Mouse (Mus musculus) layer of hippocampus, adult 9-10 months (tissue): Measurements from ENCODE around the gene Cntnap4.

ENCODE experiments used
- DNase-seq: peaks from one replicate; pipeline ENCODE4 v3.0.0; 2022; ENCODE audit warnings: low spot score

Cntnap4 gene

DNA sequence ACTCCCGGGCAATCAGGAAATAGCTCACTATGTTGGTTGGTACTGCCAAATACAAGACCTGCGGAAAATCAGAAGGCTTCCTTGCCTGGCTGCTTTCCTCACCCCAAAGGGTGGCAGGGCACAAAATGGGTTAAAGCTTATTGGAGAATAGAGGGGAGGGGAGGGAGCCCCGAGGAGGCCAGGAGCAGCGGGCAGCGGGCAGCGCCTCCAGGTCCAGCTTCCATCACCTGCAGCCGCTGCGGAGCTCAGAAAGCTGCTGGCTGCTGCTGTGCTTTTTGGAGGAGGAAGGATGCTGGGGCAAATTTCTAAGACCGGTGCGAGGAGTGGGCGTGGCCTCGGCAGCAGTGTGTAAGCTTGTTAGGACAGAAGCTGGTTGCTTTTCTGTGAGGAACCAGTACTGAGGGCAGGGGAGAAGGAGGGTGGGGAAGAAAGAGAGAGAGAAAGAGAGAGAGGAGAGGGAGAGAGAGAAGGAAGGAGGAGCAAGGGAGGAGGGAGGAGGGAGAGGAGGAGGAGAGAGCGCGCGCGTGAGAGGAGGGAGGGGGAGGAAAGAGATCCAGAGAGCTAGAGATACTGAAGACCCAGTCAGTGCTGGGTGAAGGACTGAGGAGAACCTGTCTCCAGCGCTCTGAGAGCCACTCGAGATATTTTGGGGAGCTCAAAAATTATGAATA is at the start of gene Cntnap4:
Cntnap4 (plus strand) TSS at position 573 of the 671 bp plus-strand sequence.
- no peak for DNase-seq

DNA sequence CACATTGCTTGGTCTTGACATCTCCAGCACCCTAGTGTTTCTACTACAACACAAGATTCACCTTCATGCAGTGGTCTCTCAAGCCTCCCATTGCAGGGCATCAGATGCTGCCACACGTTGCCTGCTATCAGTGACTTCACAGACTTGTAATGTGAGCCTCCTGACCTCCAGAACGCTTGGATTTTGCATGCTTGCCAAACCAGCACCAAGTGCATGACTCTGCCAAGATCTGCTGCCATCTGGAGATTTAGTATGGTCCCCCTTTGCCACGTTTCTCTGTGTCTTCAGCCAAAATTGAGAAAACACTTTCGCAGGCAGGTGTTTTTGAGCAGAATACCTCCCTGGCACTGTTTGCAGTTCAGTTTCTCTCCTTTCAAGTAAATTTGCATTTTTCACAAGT is 12.5 kb upstream of the Cntnap4 start:
- DNase-seq = no peak

DNA sequence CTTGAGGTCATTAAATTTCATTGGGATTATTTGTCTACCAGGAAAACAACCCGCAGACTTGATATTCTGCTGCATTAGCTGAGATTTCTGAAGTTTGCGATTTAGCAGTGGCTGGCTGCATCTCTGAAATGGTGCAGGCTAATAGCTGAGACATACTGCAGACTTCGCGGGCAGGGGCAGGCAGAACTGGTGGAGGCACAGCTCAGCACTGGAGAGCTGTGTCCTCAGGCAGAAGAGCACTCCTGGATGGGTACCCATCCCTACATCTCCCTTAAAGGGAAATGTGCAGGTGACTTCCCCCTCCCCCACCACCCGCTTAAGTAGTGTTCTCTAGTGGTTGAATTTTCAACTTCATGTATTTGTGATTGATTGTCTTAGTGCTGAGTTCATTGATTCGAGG is 698 bp downstream of the Cntnap4 start:
- DNase-seq = no peak

DNA sequence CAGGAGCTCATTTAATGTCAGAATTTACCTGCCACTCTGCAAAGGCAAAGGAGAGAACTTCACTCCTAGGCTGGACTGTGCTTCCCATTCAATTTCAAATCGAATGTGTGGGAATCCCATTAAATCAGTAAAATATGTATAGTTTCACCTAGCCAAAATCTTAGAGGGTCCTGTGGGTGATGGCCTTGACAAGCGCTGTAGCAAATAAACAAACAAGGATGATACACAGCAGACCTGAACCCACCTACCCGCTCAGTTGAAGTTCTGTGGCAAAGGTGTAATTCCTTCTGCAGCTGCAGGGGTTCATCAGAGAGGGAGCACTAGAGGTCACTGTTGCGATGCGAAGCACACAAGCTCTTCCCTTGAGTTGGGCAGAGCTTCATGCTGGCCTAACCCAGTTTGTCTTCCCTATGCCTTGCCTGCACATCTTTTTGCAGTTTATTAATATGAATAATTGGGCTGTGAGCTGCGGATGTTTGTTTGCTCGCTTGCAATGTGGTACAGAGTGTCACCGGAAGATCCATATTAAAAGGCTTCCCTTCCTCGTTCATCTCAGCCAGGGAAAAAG is 1.6 kb downstream of the Cntnap4 start:
- DNase-seq = peak; percentile 21

DNA sequence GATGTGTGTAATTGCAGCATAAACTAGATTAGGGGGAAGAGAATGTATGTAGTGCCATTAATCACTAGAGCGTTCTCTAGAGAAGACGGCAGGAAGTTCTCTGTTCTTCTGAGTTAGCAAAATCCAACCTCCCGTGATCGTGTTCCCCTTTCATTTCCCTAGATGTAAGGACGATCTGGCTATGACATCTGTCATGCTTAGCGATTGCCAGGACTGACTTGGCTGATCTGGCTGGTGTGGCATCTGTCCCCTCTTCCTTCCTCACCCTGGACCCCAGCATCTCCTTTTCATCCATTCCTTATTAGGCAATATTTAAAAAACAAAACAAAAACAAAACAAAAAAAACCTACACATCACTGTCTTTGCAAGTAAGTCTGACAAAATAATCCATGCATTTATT is 11.6 kb downstream of the Cntnap4 start:
- no peak for DNase-seq

DNA sequence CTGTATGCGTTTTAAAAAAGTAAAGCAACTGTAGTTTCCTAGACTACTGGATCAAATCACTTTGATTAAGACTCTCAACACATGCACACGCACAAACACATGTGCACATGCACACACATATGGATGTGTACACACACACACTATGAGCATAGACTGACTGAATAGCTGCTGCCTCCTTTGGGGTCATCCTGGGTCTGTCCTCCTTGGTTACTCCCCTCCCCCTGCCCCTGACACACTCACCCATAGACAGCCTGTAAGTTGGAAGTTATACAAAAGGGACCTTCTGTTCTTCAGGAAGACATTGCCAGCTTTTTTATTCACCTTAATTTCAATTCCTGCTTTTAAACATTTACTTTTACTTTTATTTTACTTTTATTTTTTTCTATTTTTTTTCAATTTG is 13.6 kb downstream of the Cntnap4 start:
- DNase-seq = no peak

DNA sequence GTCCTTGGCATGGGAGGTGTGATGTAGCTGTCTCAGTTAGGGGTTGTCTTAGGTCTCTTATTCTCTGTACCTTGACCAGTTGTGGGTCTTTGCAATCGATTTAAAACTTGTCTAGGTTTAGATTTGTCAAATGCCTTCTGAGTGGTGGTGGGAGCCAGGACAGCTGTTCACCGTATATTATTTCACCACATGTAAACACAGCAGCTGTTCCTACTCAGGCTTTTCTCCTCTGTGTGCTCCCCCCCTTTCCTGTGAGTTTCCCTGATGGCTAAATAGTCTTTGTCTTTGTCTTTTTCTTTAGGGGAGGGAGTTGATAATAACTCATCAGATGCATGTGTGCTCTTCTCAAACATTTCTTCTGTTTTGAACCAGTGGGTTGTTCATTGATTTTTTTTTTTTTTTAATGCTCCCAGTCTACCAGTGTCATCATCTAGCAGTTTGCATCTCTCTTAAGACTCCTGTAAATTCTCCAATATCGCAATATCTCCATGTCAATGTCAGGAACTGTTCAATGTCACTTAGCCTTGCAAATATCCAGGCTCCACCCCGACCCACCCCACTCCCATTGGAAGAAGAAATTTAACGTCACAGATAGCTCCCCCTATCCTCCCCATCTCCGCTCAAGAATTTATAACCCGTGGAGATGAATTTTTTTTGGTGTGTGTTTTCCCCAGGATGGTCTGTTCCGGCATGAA is 18.7 kb downstream of the Cntnap4 start:
- no peak for DNase-seq

DNA sequence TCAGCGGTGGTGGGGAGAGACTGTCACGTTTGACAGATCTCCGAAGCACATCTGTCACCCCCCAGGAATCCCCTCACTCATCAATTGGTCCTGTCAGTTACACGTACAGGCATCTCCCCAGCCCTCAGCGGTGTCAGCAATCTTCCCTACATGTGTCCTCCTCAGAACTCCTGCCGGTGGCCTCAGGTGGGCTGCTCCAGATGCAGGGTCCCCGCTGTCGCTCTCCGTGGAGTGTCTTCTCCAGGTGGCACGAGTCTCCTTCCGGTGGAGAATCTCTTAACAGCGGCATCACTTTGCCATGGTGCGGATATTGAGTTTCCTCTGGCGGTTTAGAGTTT is 19.2 kb downstream of the Cntnap4 start:
- DNase-seq = no peak

DNA sequence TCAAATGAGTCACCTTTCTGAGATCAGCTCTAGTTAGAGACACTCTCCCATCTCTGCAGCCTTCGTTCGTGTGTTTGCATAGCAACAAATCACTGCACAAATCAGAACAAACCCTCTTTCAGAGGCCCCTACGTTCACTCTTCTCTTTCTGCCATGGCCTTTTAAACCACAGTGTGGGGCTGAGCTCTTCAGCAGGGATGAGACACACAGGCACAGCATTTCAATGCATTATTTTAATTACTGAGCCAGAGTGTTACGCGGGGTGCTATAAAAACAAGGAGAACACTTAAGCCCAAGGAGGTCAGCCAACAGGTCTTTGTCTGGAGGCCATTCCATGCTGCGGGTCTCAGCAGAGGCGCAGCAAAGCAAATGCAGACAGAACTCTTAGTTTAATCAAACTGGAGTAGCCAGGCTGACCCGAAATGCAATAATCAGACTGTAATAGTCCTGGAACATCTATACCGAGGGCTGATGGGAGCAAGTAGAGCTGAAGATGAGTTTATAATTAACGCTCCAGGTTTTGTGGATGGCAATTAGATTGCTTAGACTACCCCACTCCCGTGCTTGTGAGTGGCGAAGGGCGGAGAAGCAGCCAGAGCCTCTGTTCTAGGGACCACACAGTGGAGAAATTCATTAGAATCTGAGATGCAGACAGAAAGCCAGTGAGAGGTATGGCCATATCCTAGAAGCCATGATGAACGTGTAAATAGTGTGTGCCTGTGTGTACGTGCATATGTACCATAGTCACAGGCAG is 26.4 kb downstream of the Cntnap4 start:
- DNase-seq = no peak

DNA sequence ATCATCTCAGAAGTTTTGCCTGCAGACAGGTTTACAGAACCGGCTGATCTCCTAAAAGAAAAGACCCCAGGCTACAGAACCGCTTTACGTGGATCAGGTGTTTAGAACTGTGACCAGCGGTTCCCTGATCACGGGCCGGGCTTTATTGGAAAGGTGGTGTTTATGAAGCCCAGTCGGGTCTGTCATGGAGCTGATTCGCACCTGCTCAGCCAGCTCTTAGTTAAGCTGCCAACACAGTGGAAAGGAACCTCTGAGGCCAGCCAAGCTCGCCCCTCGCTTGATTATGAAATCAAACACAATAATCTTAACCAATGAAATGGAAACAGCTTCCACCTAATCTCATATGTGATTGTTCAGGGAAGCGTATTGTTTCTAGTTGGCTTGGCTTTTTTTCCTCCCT is 30.1 kb downstream of the Cntnap4 start:
- no peak for DNase-seq

DNA sequence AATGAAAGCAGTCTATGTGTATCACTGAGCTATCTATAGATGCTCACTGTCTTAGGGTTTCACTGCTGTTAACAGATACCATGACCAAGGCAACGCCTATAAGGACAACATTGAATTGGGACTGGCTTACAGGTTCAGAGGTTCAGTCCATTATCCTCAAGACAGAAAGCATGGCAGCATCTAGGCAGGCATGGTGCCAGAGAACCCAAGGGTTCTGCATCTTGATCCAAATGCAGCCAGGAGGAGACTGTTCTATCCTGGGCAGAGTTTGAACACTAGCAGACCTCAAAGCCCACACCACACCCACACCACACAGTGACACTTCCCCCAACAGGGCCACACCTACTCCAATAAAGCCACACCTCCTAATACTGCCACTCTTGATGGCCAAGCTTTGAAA is 31.3 kb downstream of the Cntnap4 start:
- DNase-seq = no peak

DNA sequence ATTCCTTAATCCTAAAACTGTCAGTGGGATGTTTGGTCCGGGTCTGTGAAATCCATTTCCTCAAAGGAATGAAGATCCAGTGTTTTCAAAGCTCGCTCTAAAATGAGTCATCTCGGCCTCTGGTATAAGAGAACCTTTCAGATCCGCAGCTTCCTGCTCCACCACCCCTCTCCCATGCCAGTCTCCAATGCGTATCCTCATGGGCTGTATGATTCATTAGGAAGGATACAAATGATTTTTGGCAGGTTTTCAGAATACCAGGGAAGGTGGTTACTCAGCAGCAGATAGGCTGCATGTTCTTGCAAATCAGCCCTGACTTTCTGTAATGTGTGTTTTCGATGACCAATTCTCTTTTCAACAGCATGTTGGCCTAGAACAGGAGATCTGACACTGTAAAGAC is 40.3 kb downstream of the Cntnap4 start:
- DNase-seq = no peak

DNA sequence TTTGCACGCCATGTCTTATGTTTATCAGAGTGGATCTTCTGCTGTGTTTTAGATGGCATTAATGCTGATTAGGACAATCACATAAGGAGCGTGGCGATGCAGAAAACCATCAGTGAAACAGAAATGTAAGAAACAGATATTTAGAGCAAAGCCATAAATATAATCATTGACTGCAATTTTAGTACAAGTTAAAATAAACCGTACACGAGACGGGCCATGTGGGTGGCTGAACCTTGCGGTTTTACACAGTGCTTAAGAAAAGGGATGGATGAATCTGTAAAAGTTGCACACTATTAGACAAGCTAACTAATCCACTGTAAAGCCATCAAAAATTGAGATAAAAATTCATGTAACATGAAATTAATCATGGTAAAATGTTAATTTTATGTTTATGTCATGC is 58.9 kb downstream of the Cntnap4 start:
- DNase-seq = no peak

DNA sequence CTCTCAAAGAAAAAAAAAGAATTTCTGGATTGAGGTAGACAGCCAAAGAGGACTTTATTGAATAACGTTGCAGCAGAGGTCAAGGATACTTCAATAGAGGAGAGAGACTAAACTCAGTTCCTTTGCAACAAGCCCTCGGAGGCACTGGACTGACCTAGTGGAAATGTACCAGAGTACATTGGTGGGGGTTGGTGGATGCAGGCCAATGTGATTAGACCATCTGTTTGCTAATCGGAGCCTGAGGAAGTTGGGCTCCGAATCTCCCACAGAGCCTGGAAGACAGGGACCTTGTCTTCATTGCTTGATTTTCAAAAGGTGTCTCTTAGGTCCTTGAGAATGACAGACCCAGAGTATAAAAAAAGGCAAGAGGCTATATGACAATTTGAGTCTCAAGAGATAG is 82.8 kb downstream of the Cntnap4 start:
- no peak for DNase-seq

DNA sequence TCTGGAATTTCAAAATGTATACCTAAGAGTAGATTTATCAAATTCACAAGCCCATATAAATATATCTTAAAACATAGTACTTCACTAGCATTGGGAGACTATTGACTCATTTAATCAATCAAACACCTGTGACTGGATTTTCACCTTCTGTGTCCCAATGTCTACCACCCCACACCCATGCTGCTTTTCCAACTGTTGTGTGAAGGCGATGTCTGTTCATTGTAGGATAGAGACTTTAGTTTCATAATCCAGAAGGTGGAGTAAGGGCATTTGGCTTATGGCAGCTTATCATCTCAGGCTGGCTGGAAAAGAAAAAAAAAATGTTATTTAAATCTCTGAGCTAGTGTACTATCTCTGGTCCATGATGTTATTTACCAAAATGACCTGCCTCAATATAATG is 83.4 kb downstream of the Cntnap4 start:
- no peak for DNase-seq

DNA sequence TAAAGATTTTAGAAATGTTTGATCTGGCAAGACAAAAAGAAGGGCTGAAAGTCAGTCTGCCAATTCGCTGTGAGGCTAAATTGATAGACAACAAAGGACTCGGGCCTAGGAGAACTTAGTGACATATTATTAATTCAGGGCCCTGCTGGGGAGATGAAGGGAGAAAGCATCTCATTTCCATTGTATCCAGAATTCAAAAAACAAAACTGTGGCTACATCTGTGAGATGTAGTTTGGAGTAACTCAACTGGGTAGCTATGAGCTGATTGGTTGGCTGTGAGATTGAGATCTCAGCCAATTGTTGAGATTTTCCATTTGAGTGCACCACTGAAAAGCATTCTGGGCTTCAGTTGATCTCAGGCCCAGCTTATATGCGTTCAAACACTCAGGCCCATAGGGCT is 84.2 kb downstream of the Cntnap4 start:
- no peak for DNase-seq

DNA sequence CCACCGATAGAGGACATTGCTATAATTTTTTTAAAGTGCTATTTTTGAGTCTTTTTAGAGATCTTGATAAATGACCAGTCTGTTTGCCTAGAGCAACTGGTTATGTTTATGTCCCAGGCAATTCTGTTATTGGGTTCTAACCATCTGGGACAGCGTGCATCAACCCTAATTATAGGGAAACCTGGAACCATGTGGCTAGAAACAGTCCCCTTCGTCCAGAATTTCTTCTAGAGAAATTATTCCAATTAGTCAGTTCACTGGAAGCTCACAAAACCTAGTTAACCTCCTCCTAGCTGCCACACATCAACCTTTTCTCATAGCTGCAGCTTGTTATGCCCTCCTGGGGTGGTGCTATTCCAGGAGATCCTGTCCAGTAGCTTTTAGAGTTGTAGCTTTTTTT is 94.2 kb downstream of the Cntnap4 start:
- DNase-seq = no peak

DNA sequence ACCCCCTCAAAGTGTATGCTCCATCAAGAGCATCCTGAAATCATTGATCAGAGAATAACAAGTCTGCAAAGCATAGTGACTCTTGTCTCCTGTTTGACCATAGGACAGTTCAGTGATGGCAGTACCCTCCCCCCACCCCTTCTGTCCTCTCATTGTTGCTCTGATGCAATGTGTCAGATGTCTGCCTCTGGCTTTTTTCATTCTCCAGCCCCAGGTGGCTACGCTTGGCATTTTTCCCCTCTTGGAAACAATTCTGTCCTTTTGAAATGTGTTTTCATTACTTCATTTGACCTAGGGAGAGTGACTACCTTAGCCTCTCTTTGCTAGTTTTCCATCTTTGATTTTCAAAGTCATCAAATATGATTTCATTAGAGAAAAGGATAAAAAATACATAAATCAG is 104.8 kb downstream of the Cntnap4 start:
- DNase-seq = no peak

DNA sequence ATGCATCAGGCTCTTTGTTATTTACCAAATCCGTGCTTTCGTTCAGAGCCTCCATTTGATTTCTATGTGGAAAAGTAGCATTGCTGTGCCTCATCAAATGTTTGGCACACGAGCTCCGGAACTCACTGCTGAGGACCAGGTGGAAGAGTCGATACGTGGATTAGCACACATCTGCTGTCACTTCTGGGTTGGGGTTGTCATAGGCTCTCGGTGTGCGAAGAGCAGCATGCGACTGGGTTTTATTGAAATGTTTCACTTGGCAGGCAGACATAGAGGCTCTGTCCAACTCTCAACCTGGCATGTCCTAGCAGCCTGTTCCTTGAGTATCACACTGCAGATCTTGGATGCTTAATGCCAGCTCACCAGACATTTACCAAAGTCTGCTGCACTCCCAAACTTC is 111.9 kb downstream of the Cntnap4 start:
- DNase-seq = no peak

DNA sequence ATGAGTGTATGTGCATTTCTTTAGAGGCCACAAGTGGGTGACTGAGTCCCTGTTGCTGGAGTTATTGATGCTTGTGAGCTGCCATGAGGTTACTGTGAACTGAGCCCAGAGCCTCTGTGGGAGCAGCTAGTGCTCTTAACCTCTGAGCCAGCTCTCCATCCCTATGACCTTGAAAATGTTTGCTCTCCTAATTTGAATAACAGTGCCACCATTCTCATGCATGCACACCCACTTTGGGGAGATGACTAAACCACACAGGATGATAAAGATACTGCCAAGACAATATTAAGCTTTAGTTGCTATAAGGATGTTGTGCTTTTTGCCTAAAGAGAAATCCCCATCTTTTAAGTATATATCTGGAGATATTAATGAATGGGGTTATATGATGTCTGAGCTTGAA is 125.9 kb downstream of the Cntnap4 start:
- no peak for DNase-seq

DNA sequence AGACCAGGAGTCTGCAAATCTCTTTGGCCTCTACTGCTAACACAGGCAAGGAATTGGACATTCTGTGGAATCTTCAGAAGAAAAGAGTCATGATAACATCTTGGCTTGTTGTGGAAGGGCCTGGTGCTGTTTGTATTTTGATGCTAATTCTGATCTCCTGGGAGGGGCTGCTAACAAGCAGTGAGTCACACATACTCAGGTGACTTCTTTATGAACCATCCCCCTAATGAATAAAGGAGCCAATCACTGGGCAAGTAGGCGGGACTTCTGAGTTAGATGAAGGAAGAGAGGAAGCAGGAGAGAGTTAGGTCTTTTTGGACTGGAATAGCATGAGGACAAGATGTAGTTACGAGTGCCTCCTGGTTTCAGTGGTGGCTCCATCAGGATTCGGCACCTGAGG is 128.3 kb downstream of the Cntnap4 start:
- DNase-seq = no peak

DNA sequence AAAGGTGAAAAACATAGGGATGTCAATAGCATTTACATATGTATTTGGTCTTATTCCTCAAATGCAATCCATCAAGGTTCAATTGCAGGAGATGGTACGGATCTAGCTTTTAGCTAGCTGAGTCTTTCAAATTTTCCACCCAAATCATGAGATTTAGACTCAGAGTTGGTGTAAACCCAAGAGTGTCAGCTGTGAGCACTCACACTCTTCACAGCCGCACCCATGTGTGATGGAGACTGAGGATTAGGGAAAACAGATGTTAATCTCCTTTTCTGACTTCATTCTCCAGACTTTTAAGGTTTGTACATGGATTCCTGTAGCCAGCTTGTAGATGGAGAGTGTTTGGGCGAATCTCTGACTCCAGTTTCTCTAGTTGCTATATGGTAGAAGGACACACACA is 147.1 kb downstream of the Cntnap4 start:
- peak; percentile 7 for DNase-seq

DNA sequence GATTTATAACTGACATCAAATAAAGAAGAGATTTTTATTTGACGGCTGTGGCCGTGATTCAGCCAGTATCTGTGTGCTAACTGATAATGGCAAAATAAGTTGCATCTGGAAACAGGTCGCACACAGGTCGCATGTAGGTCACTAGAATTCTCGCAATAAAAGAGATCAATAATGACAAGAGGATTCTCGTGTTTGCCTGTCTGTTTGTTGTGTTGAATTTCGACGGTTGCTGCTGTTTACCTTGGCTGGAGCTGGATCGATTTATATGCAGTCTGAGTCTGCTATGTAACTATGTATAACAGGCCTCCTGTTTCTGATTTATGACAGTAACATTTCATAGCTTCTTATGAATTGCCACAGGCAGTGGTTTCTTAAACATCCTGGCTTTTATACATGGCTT is 155.1 kb downstream of the Cntnap4 start:
- no peak for DNase-seq
